Mouse (Mus musculus) intestine, embryonic 16.5 days (tissue): ENCODE measurements around the gene Arid3c. TPM values are rescaled to one million over a fixed set of nuclear protein-coding genes. Genes with fewer than 3 reads are reported as not detected.
A peak's percentile ranks its signal among the peaks of the same experiment; 100 is the strongest.
"Not testable (repeated sequence)": the region's sequence is repeated elsewhere in the genome, so short reads cannot be mapped to it uniquely, and the experiment has no call there.

Experiments
- ATAC-seq: fragments of 200-750 bp; cut with Nextera tagmentation; 2 replicates; pipeline ENCODE4 v1.8.0; 2017; ENCODE audit warnings: moderate TSS enrichment, moderate library complexity
- H3K27ac ChIP-seq: fragments of 300-500 bp; sonication (generic); 2 replicates; pipeline ENCODE4 v1.5.1; 2014; ENCODE audit warnings: mild to moderate bottlenecking, low read length
- H3K27me3 ChIP-seq: fragments of 300-500 bp; sonication (generic); replicated peaks from 2 replicates; pipeline ENCODE4 v1.6.1; 2014; ENCODE audit warnings: low read length, control low read depth, mixed read lengths; ENCODE audit not compliant: control insufficient read depth, insufficient read depth
- H3K36me3 ChIP-seq: fragments of 300-500 bp; sonication (generic); 2 replicates; pipeline ENCODE4 v1.6.1; 2014; ENCODE audit warnings: low read length, control low read depth; ENCODE audit not compliant: control insufficient read depth, insufficient read depth
- H3K4me1 ChIP-seq: fragments of 300-500 bp; sonication (generic); 2 replicates; pipeline ENCODE4 v1.6.1; 2014; ENCODE audit warnings: low read length, control low read depth, mixed read lengths; ENCODE audit not compliant: control insufficient read depth, insufficient read depth
- H3K4me2 ChIP-seq: fragments of 300-500 bp; sonication (generic); 2 replicates; pipeline ENCODE4 v1.6.1; 2014; ENCODE audit warnings: low read depth, low read length, control low read depth
- H3K4me3 ChIP-seq: fragments of 300-500 bp; sonication (generic); 2 replicates; pipeline ENCODE4 v1.5.1; 2014; ENCODE audit warnings: mild to moderate bottlenecking, low read length
- H3K9ac ChIP-seq: fragments of 300-500 bp; sonication (generic); 2 replicates; pipeline ENCODE4 v1.6.1; 2014; ENCODE audit warnings: low read depth, low read length
- H3K9me3 ChIP-seq: fragments of 300-500 bp; sonication (generic); 2 replicates; pipeline ENCODE4 v1.6.1; 2016; ENCODE audit warnings: low read length, control low read depth; ENCODE audit not compliant: control insufficient read depth
- whole genome bisulfite sequencing: fragments of 180-500 bp; shearing (Covaris S2); extraction: QIAGEN DNeasy Blood & Tissue Kit; methylation state at CpG from one replicate; pipeline ENCODE4 v1.1.7; 2014; 5-methylcytosine and 5-hydroxymethylcytosine counted together
- polyA plus RNA-seq: library from polyadenylated mRNA; unstranded; fragments of >200 nt; fragmentation: Nextera tagmentation; extraction: Ambion mirVana; gene quantifications from 2 replicates; pipeline ENCODE4 v1.2.1, GENCODE M21; 2015

Gene Arid3c
- polyA plus RNA-seq, 1 experiment from 2014 or later = not detected

DNA sequence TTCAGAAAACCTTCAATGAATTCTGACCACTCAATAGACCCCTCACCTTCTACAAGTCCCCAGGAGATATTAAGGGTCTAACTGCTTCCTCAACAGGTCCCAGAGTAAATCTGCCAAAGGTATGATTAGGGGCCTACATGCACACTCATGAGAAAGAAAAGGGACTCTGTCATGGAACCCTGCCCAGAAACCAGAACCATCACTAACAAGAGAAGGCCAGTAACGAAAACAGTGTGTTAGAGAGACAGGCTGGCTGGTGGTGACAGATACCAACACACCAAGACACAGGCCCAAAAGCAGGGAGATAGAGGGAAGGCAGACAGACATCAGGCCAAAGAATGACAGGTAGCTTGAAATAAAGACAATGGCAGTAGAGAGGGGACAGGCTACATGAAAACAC is 42.4 kb downstream of the Arid3c start:
- H3K27ac ChIP-seq, ATAC-seq: not testable (repeated sequence)

DNA sequence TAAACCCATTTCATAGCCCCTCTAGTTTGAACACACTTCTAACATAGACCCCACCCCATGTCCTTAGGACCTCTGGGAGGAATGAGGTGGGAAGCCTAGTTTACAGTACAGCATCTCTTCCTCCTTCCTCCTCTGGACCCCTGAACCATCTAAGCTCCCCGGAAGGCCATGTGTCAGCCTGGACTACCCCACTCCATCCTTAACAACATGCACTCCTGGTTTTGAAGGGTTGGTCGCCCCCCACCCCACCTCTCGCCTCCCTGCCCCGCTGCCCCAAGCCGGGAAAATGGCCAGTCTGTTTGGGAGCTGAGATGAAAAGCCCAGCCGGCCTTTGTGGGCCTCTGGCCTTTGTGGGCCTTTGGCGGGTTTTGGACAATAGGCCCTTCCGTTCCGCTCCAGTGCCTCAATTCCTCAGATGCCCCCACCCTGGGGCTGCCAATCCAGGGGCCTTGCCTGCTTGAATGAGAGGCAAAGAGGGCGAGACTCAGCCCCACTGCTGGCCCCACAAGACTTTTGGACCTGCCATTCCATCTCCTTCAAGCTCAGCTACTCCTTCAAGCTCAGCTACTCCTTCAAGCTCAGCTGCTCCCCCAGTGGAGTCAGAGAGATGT is 45.0 kb downstream of the Arid3c start:
- H3K27ac ChIP-seq, ATAC-seq, H3K27me3 ChIP-seq, H3K4me3 ChIP-seq, H3K36me3 ChIP-seq, H3K9ac ChIP-seq, H3K9me3 ChIP-seq, H3K4me2 ChIP-seq, H3K4me1 ChIP-seq: not testable (repeated sequence)
- WGBS = 63% methylated on average over 9 of the region's 10 CpGs

More for the DNA sequence above, 42.4 kb downstream of the Arid3c start:
- not testable (repeated sequence) for H3K4me3 ChIP-seq, H3K4me1 ChIP-seq, H3K9ac ChIP-seq, H3K27me3 ChIP-seq, H3K4me2 ChIP-seq, H3K36me3 ChIP-seq, H3K9me3 ChIP-seq
- WGBS = 66% methylated on average over 1 of the region's 1 CpGs

DNA sequence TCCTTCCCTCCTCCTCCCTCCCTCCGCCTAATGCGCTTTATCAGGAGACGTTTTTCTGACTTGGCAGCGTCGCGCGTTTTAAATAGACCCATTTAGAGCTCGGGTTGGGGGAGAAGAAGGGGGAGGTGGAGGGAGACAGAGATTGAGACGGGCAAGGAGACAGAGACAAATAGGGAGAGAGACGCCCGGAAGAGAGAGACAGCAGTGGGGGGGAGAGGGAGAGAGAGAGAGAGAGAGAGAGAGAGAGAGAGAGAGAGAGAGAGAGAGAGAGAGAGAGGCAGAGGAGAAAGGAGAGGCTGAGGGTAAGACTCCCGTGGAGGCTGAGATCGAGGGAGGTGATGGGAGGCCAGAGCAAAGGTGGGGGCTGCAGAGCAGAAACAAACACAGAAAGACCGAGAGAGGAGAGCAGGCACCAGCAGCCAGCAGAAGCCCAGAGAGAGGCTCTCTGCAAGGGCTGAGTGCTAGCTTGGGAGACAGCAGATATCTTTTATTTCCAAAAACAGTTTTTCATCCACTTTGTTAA is 46.0 kb downstream of the Arid3c start:
- WGBS = 2% methylated on average over 14 of the region's 14 CpGs
- H3K27me3 ChIP-seq, H3K9me3 ChIP-seq, H3K36me3 ChIP-seq, H3K4me3 ChIP-seq, H3K4me2 ChIP-seq, H3K27ac ChIP-seq, H3K9ac ChIP-seq, ATAC-seq: not testable (repeated sequence)
- H3K4me1 ChIP-seq = peaks cover 15% of the 10 kb centered on the region

DNA sequence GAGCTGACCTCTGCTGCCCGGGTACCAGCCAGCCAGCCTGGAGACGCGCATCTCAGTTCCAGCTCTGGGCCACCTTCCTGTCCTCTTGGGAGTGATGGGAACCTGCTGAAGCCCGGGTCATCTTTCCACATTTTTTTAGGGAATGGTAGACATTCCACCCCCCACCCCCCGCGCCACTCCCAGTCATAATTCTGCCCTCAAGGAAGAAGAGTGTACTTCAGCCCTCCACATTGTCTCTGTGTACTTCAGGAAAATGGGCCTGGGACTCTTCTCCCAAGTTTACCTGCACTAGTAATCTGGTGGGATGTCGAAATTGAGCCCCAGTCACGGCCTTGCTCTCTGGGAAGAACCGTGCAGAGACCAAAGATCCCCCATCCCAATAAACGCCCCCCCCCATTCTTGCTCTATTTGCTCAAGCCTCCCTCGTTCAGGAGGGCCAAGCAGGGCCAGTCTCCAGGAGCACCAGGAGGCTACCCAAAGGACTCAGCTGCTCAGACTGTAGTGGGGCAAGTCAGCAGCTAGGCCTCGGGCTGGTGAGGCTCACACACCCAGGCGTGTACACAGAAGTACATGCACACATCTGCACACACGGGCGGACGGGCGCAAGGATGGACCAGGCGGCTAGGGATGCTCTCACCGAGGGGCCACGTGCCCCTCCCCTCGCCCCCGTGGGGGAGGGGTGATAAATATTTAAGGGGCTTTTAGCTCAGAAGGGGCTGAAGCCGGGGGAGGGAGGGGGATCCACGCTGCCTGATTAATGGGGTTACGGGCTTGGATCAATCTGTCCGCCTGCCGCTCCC is 46.6 kb downstream of the Arid3c start:
- peaks cover 22% of the 10 kb centered on the region for H3K4me1 ChIP-seq
- not testable (repeated sequence) for ATAC-seq, H3K4me2 ChIP-seq, H3K27me3 ChIP-seq, H3K4me3 ChIP-seq, H3K36me3 ChIP-seq, H3K9me3 ChIP-seq, H3K9ac ChIP-seq, H3K27ac ChIP-seq
- 7% methylated on average over 22 of the region's 27 CpGs for WGBS

DNA sequence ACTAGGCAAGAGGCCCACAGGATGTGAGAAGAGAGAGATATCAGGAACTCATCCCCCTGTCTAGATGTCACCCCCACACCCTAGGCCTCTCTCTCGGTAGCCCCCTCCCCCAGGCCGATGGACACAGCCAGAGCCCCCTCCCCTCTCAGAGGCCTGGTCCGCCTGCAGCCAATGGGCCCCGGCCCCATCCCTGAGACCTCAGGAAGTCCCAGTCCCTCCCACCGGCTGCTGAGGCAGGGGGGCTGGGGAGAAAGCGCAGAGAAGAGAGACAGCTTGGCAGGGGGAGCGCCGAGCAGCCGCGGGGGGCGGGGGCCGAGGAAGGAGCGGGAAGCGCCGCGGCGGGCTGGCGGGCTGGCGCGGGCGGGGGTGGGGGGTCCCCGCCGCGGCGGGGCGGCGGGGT is 47.6 kb downstream of the Arid3c start:
- peaks cover 29% of the 10 kb centered on the region for H3K4me1 ChIP-seq
- not testable (repeated sequence) for H3K36me3 ChIP-seq, H3K9ac ChIP-seq, H3K27ac ChIP-seq, H3K9me3 ChIP-seq, H3K4me2 ChIP-seq, H3K27me3 ChIP-seq
- ATAC-seq = peak; percentile 58
- 7% methylated on average over 5 of the region's 27 CpGs for WGBS
- H3K4me3 ChIP-seq = 0 out of 2 replicates have a peak overlapping the region, but pooled peaks have one; percentile 16

DNA sequence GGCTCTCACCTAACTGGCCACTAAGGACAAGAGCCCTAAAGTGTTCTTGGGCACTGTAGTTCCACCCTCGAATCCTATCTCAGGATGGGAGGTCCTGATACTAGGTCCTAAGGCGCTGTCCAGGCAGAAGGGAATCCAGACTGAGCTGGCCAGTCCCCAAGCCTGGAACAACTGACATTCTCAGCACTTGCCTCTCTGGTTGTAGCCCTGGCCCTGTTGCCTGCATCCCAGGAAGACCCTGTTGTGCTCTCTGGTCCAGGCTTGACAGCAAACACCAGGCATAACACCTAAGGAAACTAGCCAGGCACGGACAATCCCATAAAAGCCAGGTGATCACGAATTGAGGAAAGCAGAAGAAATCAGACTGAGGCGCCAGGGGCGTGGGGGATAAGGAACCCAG is 48.2 kb downstream of the Arid3c start:
- ATAC-seq = no peak
- Histone ChIP-seq H3K27me3 (peaks cover 9% of the 10 kb centered on the region; the same call in 1 of the 2 replicates), H3K4me1 (peaks cover 29% of the 10 kb centered on the region), H3K27ac (peak overlapping the region; percentile 30), H3K9ac (no peak overlapping the region), H3K4me2 (no peak overlapping the region), H3K4me3 (no peak overlapping the region), H3K9me3 (no peaks in the 10 kb centered on the region), H3K36me3 (no peaks in the 10 kb centered on the region)
- 23% methylated on average over 6 of the region's 6 CpGs for WGBS

DNA sequence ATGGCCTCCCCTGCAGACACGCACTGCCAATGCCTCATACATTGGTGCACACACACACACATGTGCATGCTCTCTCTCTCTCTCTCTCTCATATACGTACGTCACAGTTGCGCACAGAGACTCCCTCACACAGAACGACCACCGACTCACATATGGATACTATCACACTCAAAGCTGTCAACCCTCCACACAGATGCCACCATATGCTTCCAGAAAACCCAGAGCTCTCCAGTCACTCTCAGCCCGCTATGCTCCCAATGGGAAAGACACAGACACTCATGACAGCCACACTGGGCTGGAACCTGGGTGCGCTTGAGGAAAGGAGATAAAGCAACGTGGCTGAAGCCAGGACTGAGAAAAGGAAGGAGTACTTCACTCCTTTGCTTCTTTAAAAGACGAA is 49.0 kb downstream of the Arid3c start:
- no peak overlapping the region for H3K27ac ChIP-seq
- ATAC-seq = no peak
- peaks cover 9% of the 10 kb centered on the region; the same call in 1 of the 2 replicates for H3K27me3 ChIP-seq
- H3K36me3 ChIP-seq = no peaks in the 10 kb centered on the region
- H3K4me2 ChIP-seq = no peak overlapping the region
- H3K9me3 ChIP-seq = no peaks in the 10 kb centered on the region
- no peak overlapping the region for H3K9ac ChIP-seq
- no peak overlapping the region for H3K4me3 ChIP-seq
- WGBS = 67% methylated on average over 10 of the region's 10 CpGs
- H3K4me1 ChIP-seq = peaks cover 34% of the 10 kb centered on the region

DNA sequence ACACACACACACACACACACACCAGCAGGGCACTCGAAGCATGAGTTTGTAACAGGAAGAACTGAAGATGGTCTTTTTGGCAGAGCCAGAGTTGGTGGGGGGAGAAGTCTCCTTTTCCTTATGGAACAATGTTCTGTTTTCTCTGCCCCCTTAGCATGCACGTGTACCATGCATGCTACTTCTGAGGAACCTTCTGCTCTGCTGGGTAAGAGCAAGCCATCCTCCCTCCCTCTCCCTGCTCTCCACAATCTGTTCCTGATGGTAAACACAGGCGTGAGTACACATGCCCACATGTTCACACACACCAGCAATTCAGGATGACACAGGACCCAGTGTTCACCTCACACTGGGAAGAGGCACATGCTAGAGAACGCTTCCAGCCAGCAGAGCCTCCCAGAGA is 49.8 kb downstream of the Arid3c start:
- H3K36me3 ChIP-seq = no peaks in the 10 kb centered on the region
- no peak overlapping the region for H3K4me2 ChIP-seq
- no peak for ATAC-seq
- no peak overlapping the region for H3K27ac ChIP-seq
- no peaks in the 10 kb centered on the region for H3K9me3 ChIP-seq
- H3K4me1 ChIP-seq = peaks cover 37% of the 10 kb centered on the region
- peaks cover 9% of the 10 kb centered on the region; the same call in 1 of the 2 replicates for H3K27me3 ChIP-seq
- H3K4me3 ChIP-seq = no peak overlapping the region
- H3K9ac ChIP-seq = no peak overlapping the region
- 43% methylated on average over 4 of the region's 4 CpGs for WGBS

DNA sequence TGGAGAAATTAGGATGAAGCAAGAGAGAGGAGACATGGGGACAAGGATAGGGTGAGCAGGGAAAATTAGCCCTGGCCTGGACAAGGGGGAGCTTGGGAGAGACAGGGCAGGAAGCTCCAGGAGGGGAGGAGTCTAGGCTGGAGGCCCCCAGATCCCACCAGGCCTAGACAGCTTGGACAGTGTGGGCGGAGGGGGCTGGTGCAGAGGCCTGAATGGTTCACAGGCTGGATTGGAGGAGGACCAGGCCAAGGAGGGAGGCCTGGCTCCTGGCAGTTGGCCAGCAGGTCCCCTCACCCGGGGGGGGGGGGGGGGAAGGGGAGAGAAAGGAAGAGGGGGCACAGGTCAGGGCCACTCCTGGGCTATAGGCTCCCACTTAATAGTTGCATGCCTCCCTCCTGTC is 51.7 kb downstream of the Arid3c start:
- Histone ChIP-seq H3K9me3 (no peaks in the 10 kb centered on the region), H3K27me3 (peaks cover 9% of the 10 kb centered on the region; the same call in 1 of the 2 replicates), H3K4me1 (peaks cover 42% of the 10 kb centered on the region), H3K4me3 (no peak overlapping the region), H3K36me3 (no peaks in the 10 kb centered on the region), H3K27ac (no peak overlapping the region; the same call in 1 of the 2 replicates), H3K9ac (no peak overlapping the region), H3K4me2 (no peak overlapping the region)
- no peak for ATAC-seq
- no CpG with 5 or more reads among the region's 2 CpGs for WGBS
